Mouse (Mus musculus) brain, embryonic 18.5 days (tissue): ENCODE results near the gene Gabra5.

ENCODE experiments used
- DNase-seq: peaks from one replicate; pipeline ENCODE4 v3.0.0-alpha.2; 2012; ENCODE audit warnings: low read depth, low spot score

Gene Gabra5

GRCm38 (mm10) chr7:57386517-57387340 is 123.1 kb downstream of the Gabra5 start, which contains the start of gene Gabrg3:
Gene Gabrg3, minus strand, starts transcription at chr7:57387188.
- peak; percentile 47 for DNase-seq

DNA sequence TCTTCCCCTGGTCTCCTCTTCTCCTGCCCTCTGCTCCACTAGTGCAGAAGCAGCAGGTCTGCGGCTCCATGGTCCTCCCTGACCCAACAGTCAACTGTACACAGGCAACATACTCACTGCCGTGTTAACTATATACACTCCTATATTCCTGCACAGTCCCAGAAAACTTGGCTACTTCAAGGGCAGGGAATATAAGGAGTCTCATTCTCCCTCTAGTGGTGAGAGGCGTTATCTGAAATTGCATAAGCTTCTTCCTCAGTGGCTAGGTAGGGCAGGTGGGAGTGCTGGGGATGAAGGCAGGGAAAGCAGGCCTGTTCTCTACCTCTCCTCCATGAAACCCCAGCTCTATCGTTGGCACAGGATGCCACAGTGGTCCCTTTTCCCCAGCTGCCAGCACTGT is 125.7 kb downstream of the Gabra5 start:
- peak; percentile 46 for DNase-seq

DNA sequence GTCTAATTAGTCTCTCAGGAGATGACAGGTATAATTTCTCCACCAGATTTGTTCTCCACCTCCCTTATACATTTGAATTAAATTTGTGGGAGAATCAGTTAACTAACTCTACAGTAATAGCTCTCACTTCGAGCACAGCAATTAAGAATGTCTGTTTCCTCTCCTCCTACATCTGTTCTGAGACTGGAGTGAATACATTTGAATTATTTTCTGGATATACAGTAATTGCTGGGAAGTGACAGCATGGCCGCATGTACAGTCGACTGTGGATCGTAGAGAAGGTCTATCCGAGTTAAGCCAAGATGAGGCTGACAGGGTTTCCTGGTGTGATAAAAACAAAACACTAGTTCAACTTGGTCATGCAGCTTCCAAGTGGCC is 143.9 kb downstream of the Gabra5 start:
- peak; percentile 24 for DNase-seq

- no peak for DNase-seq
These were observed 144.5 kb downstream of the Gabra5 start for GRCm38 (mm10) chr7:57365134-57366012.

DNA sequence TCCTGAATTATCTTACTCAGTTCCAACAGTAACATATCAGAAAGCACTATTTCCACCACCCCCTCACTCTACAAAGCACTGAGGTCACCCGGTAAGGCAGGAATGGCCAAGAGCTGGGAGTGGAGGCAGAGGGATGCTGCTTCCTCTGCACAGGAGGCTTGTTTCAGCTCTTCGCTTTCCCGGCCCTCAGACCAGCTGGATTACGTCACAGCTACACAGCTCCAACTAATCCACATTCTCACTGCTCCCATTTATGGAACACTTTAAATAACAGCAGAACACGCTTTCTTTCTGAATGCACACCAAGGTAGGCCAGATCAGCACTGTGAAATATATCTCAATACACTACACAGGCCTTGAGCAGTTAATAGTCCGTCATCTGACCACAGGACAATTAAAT is 146.0 kb downstream of the Gabra5 start:
- no peak for DNase-seq

DNA sequence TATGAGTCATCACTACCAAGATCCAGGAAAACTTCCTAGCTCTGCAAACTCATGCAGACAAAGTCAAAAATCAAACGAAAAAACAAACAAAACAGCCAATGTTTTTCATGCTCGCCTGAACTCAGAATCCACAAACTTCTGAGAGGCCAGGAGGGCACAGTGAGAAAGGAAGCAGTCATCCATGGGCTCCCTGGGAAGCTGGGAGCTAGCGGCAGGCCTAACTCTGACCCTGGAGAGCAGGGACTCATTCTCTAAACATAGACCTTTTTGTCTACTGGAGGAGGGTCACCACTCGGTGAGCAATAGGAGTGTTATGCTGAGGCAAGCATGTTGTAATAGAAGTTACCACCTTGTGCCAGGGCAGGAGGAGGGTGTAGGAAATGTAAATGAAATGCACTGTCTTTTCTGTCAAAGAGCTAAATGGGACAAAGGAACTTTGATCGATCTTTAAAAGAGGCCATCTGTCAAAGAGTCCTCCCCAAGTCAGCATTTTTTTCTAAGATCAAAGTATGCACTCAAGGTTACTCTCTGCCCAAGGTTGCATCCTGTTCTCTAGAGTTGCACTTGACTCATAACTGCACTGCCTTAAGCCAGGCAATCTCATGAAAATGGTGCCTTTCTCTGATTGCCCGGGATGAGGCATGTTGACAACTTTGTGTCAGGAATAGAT is 151.9 kb downstream of the Gabra5 start:
- DNase-seq = no peak
